Mouse (Mus musculus): Measurements from ENCODE around the gene Gm28576. TPM values are rescaled to one million over a fixed set of nuclear protein-coding genes. Genes with fewer than 3 reads are reported as not detected.

Gm28576 gene
- polyA plus RNA-seq (2017; shearing (Covaris generic)): not detected

DNA sequence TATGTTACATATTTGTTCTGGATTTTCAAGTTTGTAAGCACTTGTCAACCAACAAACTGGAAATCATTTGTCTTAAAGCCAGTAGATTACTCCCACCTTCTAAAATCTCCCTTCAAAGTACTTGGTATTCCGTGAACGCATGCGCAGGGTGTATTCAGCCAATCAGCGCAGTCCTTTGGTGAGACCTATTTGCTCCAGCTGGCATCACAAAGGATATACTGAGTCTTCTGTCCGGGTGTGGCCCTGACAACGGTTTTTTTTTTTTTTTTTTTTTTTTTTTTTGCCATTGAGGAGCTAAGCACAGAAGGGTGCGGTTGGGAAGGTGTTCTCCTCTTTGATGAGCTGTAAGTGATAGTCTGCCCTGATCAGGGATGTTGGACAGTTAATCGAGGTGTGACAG is at the start of gene Gm28576:
Gm28576 (plus strand) TSS at position 301 of the 400 bp plus-strand sequence.

Other genes with a start within 250 kb of the Gm28576 start
- gene Gm20826, start 84.5 kb upstream of the Gm28576 start, polyA plus RNA-seq (2017; shearing (Covaris generic)): not detected

Measured in inflammation-experienced regulatory T-cells, adult 16 weeks (primary cell).